Mouse (Mus musculus) brown adipose tissue, adult 24 weeks (tissue): ENCODE measurements around the gene Mast1. TPM values are rescaled to one million over a fixed set of nuclear protein-coding genes. Genes with fewer than 3 reads are reported as not detected.

Source experiments
- polyA plus RNA-seq: library from polyadenylated mRNA; stranded (reverse); fragments of >200 nt; gene quantifications from 2 replicates; pipeline ENCODE4 v1.2.4, GENCODE M21; 2012; ENCODE audit not compliant: missing spikeins, insufficient read depth, insufficient read length

Mast1 gene
- polyA plus RNA-seq, 1 experiment: not detected

Other genes starting within 250 kb of the Mast1 start
- 19.0 and 22.9 TPM in 2 replicates for gene Nacc1, start 249.5 kb downstream of the Mast1 start, polyA plus RNA-seq
- 2.9 and 3.1 TPM in 2 replicates for gene Lyl1, start 235.9 kb downstream of the Mast1 start, polyA plus RNA-seq
- gene G430095P16Rik, start 214.4 kb downstream of the Mast1 start, polyA plus RNA-seq: 1.9 TPM in 1 of 2 replicates, not detected in the other
- 74.6 and 78.4 TPM in 2 replicates for gene Nfix, start 137.0 kb downstream of the Mast1 start, polyA plus RNA-seq
- 7.2 and 9.4 TPM in 2 replicates for gene Dand5, start 114.5 kb downstream of the Mast1 start, polyA plus RNA-seq
- 32.2 and 37.2 TPM in 2 replicates for gene Gadd45gip1, start 105.8 kb downstream of the Mast1 start, polyA plus RNA-seq
- gene Rad23a, start 96.7 kb downstream of the Mast1 start, polyA plus RNA-seq: 73.3 and 79.3 TPM in 2 replicates
- gene Calr, start 90.4 kb downstream of the Mast1 start, polyA plus RNA-seq: 211 and 306 TPM in 2 replicates
- gene Farsa, start 80.4 kb downstream of the Mast1 start, polyA plus RNA-seq: 11.3 and 14.4 TPM in 2 replicates
- 3.3 and 3.6 TPM in 2 replicates for gene Syce2, start 65.2 kb downstream of the Mast1 start, polyA plus RNA-seq
- gene Gcdh, start 43.4 kb downstream of the Mast1 start, polyA plus RNA-seq: 53.8 and 76.8 TPM in 2 replicates
- gene Klf1, start 35.4 kb downstream of the Mast1 start, polyA plus RNA-seq: not detected in 2 replicates
- 4.6 and 12.9 TPM in 2 replicates for gene Dnase2a, start 28.8 kb downstream of the Mast1 start, polyA plus RNA-seq
- gene Rtbdn, start 9.6 kb upstream of the Mast1 start, polyA plus RNA-seq: not detected in 2 replicates
- gene Gm49661, start 32.1 kb upstream of the Mast1 start, polyA plus RNA-seq: not detected in 2 replicates
- gene Prdx2, start 32.2 kb upstream of the Mast1 start, polyA plus RNA-seq: 387 and 425 TPM in 2 replicates
- 26.6 and 28.5 TPM in 2 replicates for gene Rnaseh2a, start 32.4 kb upstream of the Mast1 start, polyA plus RNA-seq
- gene Junb, start 41.4 kb upstream of the Mast1 start, polyA plus RNA-seq: 15.4 and 47.7 TPM in 2 replicates
- 1.1 and 1.6 TPM in 2 replicates for gene Hook2, start 53.2 kb upstream of the Mast1 start, polyA plus RNA-seq
- not detected in 2 replicates for gene Best2, start 77.2 kb upstream of the Mast1 start, polyA plus RNA-seq
- 113 and 117 TPM in 2 replicates for gene Asna1, start 87.9 kb upstream of the Mast1 start, polyA plus RNA-seq
- 68.4 and 68.5 TPM in 2 replicates for gene Trir, start 89.5 kb upstream of the Mast1 start, polyA plus RNA-seq
- gene Tnpo2, start 99.6 kb upstream of the Mast1 start, polyA plus RNA-seq: 28.4 and 33.5 TPM in 2 replicates
- gene Fbxw9, start 122.7 kb upstream of the Mast1 start, polyA plus RNA-seq: 3.0 and 4.1 TPM in 2 replicates
- gene Gm5741, start 130.6 kb upstream of the Mast1 start, polyA plus RNA-seq: not detected in 2 replicates
- gene Dhps, start 134.4 kb upstream of the Mast1 start, polyA plus RNA-seq: 19.1 and 20.0 TPM in 2 replicates
- 95.5 and 130 TPM in 2 replicates for gene Wdr83os, start 143.4 kb upstream of the Mast1 start, polyA plus RNA-seq
- gene Wdr83, start 143.9 kb upstream of the Mast1 start, polyA plus RNA-seq: 26.8 and 28.7 TPM in 2 replicates
- 17.4 and 20.8 TPM in 2 replicates for gene Man2b1, start 145.9 kb upstream of the Mast1 start, polyA plus RNA-seq
- 0.44 and 0.96 TPM in 2 replicates for gene Zfp791, start 185.7 kb upstream of the Mast1 start, polyA plus RNA-seq
- not detected in 2 replicates for gene Cks1brt, start 214.6 kb upstream of the Mast1 start, polyA plus RNA-seq